Mouse (Mus musculus): ENCODE data around the gene Prr19. TPM values are rescaled to one million over a fixed set of nuclear protein-coding genes. Genes with fewer than 3 reads are reported as not detected.
A peak's percentile ranks its signal among the peaks of the same experiment; 100 is the strongest.
"Not testable (repeated sequence)": the region's sequence is repeated elsewhere in the genome, so short reads cannot be mapped to it uniquely, and the experiment has no call there.

Prr19 gene
- total RNA-seq (2021) = under 1 TPM in 1 of 2 experiments, not detected in 1; 0.27 TPM
- long read RNA-seq, experiment 1 = 0 reads
- long read RNA-seq, experiment 2 = 0 reads

DNA sequence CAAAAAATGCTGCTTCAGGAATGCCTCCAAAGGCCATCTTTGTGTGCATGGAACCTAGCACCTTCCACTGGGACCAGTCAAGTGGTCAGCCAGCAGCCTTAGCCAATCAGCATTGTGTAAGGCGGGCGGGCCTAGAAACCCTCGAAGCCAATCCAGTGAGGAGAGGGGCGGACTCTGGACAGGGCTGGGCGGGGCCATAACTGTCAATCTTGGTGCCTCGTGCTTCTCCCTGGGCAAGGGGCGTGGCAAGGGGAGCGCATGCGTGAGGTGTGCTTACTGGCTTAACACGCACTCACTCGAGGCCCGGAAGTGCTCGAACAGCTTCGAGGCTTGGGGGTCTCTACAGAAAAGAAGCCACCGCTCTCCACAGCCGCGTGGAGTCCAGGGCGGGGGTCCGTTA is at the start of gene Prr19:
TSS of gene Prr19 (plus strand) at position 349 of the 400 bp plus-strand sequence.
- Histone ChIP-seq H3K4me3 (no peak within 1 kb of the TSS), H3K27ac (no peak within 1 kb of the TSS)
- DNase-seq (ENCODE audit: extremely low spot score in 1 of 2, low spot score in 2 of 2) = no peak
- intact Hi-C loops (cut with DNase I) = no loop called here
- no peak for TF ChIP-seq CTCF (IDR thresholded peaks at IDR 0.05)

DNA sequence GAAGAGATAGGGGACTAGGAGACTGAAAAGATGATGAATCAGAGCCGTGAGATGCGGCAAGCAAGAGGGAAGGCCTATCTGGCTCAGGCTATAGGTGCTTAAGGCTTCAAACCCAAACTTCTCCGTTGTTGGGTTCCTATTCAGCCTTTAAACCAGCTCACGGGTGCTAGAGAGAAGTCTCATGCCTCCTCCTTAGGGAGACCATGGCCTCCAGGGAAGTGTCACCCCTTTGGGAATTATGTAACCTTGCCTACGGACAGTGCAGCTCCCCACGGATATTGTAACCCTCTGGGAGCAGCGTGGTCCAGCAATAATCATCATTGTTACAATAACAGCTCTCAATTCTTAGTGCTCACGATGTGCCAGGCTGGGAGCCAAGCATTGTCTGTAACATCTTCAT is 49.4 kb upstream of the Prr19 start:
- intact Hi-C loops (cut with DNase I) = loop anchor here (1.0 kb wide), 1 partner anchor 15 kb away; the partner anchor contains the start of gene Cic
- peak overlapping the region; percentile 96 for H3K27ac ChIP-seq
- no peak for TF ChIP-seq CTCF (IDR thresholded peaks at IDR 0.05)
- no peak for DNase-seq (ENCODE audit: extremely low spot score in 1 of 2, low spot score in 2 of 2)
- H3K4me3 ChIP-seq = peak overlapping the region; percentile 75

DNA sequence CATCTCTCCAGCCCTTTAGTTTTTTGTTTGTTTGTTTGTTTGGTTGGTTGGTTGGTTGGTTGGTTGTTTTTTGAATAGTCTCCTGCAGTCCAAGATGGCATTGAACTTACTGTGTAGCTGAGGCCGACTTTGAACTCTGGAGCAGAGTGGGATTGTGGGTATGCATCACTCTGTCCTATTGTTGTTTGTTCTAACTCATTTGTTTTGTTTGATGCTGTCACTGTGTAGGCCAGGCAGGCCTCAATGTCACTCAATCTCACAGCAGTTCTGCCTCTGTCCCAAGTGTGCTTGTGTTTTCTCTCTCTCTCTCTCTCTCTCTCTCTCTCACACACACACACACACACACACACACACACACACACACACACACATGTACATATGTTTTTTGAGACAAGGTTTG is 39.3 kb upstream of the Prr19 start:
- no peak overlapping the region for H3K27ac ChIP-seq
- intact Hi-C loops (cut with DNase I) = no loop called here
- DNase-seq (ENCODE audit: extremely low spot score in 1 of 2, low spot score in 2 of 2) = no peak
- no peak overlapping the region for H3K4me3 ChIP-seq
- no peak for TF ChIP-seq CTCF (IDR thresholded peaks at IDR 0.05)

DNA sequence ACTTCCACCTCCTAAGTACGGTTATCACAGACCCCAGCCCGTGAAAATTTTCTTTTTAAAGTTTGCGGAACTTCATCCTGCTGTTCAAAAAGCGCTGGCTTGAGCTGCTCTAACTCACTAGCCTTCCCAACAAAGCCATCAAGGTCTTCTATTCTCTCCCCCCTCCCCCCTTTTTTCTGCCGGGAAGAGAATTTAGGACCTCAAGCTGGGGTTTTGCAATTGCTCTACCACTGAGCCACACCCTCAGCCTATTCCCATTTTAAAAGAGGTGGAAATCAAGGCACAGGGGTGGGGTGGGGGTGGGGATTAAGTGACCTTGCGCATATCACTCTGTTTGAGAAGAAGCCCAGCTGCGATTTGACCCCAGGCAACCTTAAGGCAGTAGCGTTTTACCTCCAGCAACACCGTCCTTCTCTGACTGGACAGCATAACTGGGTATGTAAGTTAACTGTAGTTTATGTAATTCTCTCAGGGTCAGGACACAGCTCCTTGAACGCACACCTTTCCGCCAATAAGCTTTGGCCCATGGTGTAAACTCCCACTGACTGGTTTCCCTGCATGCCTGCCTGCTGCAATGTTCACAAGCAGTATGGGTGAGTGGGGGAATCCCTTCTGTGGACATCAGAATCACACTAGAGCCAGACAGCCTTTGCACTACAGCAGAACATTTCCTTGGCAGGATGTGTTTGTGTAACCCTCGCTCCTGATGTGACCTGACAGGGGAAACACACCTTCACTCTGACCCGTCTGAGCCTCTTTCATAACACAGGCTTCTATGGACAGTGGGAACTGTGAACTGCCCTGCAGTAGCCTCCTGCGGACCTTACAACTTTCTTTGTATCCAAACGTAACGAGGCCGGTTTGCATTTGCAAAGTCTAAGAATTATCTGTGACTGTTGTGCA is 37.0 kb upstream of the Prr19 start:
- Histone ChIP-seq H3K27ac (no peak overlapping the region), H3K4me3 (no peak overlapping the region)
- intact Hi-C loops (cut with DNase I) = no loop called here
- TF ChIP-seq CTCF (IDR thresholded peaks at IDR 0.05) = no peak
- no peak for DNase-seq (ENCODE audit: extremely low spot score in 1 of 2, low spot score in 2 of 2)

DNA sequence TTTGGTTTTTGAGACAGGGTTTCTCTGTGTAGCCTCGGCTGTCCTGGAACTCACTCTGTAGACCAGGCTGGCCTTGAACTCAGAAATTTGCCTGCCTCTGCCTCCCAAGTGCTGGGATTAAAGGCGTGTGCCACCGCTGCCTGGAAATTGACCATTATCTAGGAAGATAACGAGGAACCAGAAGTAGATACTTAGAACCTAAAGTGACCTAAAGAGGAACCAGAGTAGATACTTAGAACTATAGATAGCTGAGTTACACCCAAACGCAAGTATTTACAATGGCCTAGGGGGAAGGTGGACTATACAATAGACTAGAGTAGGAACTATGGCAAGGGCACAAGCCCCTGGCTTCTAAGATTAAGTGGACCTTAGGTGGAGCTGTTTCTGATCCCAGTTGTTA is 35.5 kb upstream of the Prr19 start:
- H3K27ac ChIP-seq; H3K4me3 ChIP-seq; intact Hi-C loops (cut with DNase I); DNase-seq (ENCODE audit: extremely low spot score in 1 of 2, low spot score in 2 of 2): not testable (repeated sequence)

DNA sequence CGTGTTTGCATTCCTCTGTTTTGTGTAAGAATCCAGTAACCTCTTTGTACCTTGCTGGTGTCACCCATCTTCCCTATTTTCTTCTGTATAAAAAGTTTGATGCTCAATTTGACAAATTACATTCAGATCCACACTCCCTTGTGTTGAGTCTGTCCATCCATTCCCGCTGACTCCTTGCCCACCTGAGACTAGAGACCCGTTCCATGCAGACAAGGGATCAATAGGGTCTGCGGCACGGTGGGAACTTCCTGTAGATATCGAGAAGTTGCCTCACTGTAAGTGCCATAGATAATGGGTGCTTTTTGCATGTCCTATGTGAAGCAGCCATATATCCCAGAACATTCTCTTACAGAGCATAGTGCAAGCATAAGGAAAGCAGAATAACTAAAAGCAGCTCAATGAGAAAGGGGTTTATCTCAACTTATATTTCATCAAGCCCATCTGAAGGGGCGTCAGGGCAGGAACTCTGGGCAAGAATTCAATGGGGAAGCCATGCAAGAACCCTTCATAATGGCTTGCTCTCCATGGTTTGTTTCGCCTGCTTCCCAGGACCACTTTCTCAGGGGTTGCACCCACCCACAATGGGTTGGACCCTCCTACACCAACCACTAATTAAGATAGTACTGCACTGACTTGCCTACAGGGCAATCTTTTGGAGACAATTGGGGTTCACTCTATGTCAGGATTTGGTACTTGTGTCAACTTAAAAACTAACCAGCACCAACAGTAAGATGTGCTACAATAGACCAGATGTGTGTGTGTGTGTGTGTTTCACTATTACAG is 34.8 kb upstream of the Prr19 start:
- intact Hi-C loops (cut with DNase I) = no loop called here
- Histone ChIP-seq H3K4me3 (no peak overlapping the region), H3K27ac (no peak overlapping the region)
- TF ChIP-seq CTCF (IDR thresholded peaks at IDR 0.05) = no peak
- no peak for DNase-seq (ENCODE audit: extremely low spot score in 1 of 2, low spot score in 2 of 2)

DNA sequence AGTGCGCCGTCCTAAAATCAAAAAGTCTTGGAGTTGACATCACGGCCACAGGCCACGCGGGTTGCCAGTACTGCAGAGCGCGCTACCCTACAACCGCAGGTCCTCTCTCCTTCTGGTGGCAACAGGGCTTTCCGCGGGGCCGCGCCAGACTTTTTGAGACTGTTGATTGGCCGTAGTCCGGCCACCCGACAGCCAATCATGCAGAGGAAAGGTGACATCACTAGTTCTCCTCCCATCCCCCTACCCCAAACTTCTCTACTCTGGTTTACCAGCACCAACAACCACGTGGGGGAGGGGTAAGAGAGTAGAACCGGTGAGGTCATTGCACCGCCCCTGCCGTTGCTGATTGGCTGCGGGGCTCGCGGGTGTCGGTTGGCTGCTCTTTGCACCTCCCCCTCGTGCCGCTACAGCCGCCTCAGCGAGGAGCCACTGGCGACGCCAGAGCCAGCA is 33.9 kb upstream of the Prr19 start, which contains the start of gene Cic:
TSS of gene Cic (plus strand) at position 404 of the 450 bp plus-strand sequence.
- DNase-seq (ENCODE audit: extremely low spot score in 1 of 2, low spot score in 2 of 2) = peak; percentile 97 to 98
- no peak; the same call in 1 of the 2 replicates for TF ChIP-seq CTCF (IDR thresholded peaks at IDR 0.05)

DNA sequence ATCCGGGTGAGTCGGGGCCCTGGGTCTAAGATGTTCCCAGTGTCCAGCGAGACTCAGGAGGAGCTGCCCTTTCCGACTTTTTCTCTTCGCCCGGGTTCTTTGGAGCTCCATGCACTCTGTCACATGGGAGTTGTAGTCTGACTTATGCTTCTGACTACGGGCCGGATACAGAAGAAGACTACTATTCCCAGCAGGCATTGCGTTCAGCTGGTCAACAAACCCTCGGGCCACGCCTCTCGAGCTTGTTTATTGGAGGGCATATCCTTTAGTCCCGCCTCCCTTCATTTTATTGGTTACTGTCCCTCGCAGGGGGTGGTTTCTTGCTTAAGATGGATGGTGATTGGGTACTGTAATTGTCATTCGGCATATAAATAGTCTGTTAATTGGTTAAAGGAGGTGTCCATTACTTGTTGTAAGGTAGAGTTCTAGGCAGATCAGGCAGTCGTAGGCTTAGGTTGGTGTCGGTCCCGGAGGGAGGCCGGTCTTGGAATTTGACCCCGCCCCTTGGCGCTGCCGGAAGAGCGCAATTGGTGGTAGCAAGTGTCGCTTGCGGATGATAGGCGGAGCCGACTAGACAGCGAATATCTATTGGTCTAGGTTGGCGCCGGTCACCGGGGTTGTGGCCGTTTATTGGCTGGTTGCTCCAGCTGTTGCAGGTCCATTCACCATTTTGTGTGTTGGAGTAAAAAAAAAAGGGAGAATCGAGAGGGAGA is 33.3 kb upstream of the Prr19 start:
- Histone ChIP-seq H3K4me3 (peak overlapping the region; percentile 61), H3K27ac (peak overlapping the region; percentile 98)
- DNase-seq (ENCODE audit: extremely low spot score in 1 of 2, low spot score in 2 of 2) = peak; percentile 97 to 100
- no peak for TF ChIP-seq CTCF (IDR thresholded peaks at IDR 0.05)
- intact Hi-C loops (cut with DNase I) = loop anchor here (1.0 kb wide), 1 partner anchor 16 kb away; no protein-coding TSS in a partner anchor

More for the DNA sequence above, 33.9 kb upstream of the Prr19 start, which contains the start of gene Cic:
- H3K27ac ChIP-seq = peak within 1 kb of the TSS; percentile 98
- H3K4me3 ChIP-seq = peak within 1 kb of the TSS; percentile 61
- intact Hi-C loops (cut with DNase I) = loop anchor here (1.0 kb wide), 1 partner anchor 15 kb away; no protein-coding TSS in a partner anchor

DNA sequence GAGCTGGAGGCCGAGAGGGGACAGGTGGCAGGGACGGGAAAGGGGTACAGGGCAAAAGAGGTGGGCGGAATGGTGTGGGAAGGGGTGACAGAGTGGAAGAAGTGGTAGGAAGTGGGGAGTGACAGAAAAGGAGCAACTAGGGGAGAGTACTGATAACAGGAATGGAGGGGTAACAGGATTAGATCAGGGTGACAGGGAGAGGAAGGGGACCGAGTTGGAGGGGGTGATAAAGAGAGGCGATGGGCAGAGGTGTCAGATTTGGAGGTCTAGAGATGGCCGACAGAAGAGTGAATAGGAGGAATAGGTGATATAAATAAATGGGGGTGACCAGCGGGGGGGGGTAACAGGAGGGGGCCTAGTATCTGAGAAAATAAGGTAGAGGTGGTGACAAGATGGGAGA is 32.6 kb upstream of the Prr19 start:
- Histone ChIP-seq H3K4me3 (peak overlapping the region; percentile 58), H3K27ac (peak overlapping the region; percentile 89)
- intact Hi-C loops (cut with DNase I) = no loop called here
- TF ChIP-seq CTCF (IDR thresholded peaks at IDR 0.05) = no peak
- DNase-seq (ENCODE audit: extremely low spot score in 1 of 2, low spot score in 2 of 2) = no peak

DNA sequence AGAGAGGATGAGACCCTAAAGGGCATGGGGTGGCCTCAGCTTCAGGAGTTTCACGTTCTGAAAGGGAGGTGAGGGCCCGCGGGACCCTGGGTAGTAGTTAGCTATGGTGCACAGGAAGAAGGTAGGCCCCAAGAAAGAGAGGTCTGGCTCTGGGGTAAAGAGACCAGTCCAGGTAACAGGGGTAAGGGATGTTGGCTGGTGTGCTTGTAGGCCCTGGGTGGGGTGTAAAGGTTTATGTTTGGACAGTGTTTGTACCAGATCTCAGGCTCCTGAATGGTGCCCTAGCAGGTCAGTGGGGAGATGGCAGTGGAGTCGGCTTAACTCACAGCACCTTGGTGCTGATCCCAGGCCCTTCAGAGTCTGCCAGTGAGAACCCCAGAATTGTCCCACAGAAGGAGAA is 32.2 kb upstream of the Prr19 start:
- no peak for TF ChIP-seq CTCF (IDR thresholded peaks at IDR 0.05)
- intact Hi-C loops (cut with DNase I) = no loop called here
- H3K27ac ChIP-seq = peak overlapping the region; percentile 89
- H3K4me3 ChIP-seq = peak overlapping the region; percentile 58
- peak in 1 of 2 experiments; percentile 13 for DNase-seq (ENCODE audit: extremely low spot score in 1 of 2, low spot score in 2 of 2)
